Mouse (Mus musculus): ENCODE measurements around the gene Rad1. TPM values are rescaled to one million over a fixed set of nuclear protein-coding genes. Genes with fewer than 3 reads are reported as not detected.

Rad1 gene
- total RNA-seq (2023): 10 to 100 TPM; 35.8 to 43.6 TPM

DNA sequence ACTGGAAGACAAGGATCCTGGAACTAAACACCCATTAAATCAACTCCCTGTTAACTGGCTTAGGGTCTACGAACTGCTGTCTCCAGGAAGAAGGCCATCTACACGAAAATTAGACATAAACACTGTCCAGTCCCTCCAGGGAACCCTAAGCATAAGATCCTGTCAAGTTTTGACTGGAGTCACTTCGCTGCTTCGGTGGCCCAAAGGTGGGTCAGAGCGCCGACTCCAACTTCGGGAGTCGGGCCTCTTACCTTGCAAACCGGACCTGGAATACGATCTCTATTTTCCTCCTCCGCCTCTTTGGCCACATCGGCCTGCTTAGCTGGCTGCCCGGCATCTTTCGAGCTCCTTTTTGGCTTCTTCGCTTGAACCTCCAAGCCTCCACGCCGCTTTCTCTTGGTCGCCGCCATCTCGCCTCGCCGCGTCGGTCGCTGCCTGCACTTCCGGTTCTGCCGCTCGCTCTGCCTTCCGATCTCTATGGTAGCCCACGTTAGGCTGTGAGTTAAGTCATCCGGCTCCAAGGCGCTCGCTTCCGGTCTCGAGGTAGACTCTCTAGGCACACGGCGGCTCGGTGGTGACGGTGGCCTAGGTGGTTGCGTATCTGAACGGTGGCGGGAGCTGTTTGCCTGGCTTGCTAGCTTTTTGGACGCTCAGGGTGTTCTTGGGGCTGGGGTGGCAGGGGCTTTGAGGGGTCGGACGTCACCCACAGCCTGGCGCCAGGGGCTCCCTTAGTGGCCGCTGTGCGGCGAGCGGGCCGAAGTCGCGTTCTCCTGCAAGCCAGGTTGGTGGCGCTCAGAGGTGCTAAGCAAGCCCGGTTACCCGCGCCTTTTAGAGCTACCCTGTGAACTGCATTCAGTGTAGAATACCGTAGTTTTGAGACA lies at the start of gene Rad1, which contains the start of gene Brix1:
Gene Rad1, plus strand, starts transcription at position 535 of the 881 bp plus-strand sequence.
Gene Brix1, minus strand, starts transcription at position 464 of the 881 bp plus-strand sequence.

DNA sequence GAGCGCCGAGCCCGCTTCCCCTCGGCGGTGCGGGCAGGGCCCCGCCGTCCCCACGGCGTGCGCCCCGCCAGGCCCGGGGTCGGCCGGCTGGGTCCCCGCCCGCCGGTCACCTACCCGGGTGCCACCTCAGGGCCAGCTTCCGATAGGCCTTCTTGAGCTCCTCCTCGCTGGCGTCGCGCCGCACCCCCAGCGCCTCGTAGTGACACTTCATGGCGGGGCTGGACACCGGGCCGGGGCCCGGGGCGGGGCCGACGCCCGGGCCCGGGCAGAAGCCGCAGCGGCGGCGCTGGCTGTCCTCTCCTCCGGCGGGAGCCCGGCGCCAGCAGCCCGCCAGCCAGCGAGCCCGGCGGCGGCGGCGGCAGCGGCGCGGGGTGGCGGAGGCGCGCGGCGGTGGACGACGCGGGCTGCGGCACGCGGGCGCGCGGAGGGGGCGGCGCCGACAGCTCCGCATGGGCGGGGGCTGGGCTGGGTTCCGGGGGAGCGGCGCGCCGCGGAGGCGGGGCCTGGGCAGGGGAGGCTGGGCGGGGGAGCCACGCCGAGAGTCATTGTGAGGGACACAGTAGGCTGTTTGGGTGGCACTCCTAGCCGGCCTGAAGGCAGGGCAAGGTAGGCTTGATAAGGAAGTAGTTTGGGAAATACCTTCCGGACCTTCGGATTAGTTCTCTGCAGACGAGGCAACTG lies 15.5 kb upstream of the Rad1 start, which contains the start of gene Dnajc21:
Gene Dnajc21, minus strand, starts transcription at position 366 of the 681 bp plus-strand sequence.

Other genes starting within 250 kb of the Rad1 start
- gene Gm21973, start 160.6 kb upstream of the Rad1 start, total RNA-seq (2023): not detected
- gene Agxt2, start 127.5 kb upstream of the Rad1 start, total RNA-seq (2023): not detected
- 10 to 100 TPM; 33.8 to 36.7 TPM for gene Dnajc21, start 15.5 kb upstream of the Rad1 start, total RNA-seq (2023)
- 10 to 100 TPM; 38.8 to 55.4 TPM for gene Brix1, start 71 bp upstream of the Rad1 start, total RNA-seq (2023)
- not detected for gene Ttc23l, start 72.7 kb downstream of the Rad1 start, total RNA-seq (2023)
- under 1 TPM; 0.12 to 0.38 TPM for gene Rai14, start 228.6 kb downstream of the Rad1 start, total RNA-seq (2023)